Mouse (Mus musculus) embryo, embryonic 11 days (tissue): ENCODE measurements at regions not wholly inside any gene's neighbourhood (a gene's known extent, or its start where the extent isn't known, plus 50 kb on each side); places are given as distances from the start of the nearest gene placed in this dataset.

Experiments used
- DNase-seq: peaks from one replicate; pipeline ENCODE4 v3.0.0-alpha.2; 2015

DNA sequence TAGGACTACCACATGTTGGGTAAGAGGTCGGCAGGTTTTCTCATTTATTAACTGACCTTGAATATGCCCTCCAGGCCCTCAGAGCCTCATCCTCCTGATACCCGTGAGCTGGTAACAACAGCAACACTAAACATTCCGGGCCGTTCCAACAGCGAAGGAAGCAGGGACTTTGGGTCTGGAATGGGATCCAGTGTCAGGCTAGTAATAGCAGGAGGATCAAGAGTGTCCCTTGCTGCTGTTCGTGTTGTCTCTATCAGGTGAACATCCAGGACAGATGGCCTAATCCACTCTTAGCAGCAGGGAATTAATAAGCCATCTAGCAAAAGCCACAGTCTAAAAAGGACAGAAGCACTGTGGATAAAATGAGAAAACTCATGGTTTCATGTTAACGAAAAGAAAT, 106.7 kb downstream of the Cpeb2 start:
- DNase-seq, result no peak

DNA sequence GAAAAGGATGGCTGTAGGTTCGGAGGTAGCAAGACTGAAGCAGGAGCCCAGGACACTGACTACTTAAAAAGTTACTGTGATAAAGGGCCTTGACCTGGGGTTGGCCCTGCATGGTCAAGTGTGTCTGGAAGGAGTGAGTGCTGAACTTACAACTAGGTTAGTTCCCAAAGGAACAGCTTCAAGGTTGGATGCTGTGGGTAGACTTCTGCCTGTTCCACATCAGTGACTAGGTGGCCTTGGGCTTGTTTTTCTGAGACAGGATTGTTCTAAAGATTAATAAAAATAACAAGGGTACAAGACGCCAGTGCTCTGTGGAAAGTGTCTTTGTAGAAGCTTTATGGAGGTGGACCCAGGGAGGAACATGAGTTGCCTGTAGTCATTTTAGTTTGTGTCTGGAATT, 108.5 kb downstream of the Cpeb2 start:
- no peak for DNase-seq

DNA sequence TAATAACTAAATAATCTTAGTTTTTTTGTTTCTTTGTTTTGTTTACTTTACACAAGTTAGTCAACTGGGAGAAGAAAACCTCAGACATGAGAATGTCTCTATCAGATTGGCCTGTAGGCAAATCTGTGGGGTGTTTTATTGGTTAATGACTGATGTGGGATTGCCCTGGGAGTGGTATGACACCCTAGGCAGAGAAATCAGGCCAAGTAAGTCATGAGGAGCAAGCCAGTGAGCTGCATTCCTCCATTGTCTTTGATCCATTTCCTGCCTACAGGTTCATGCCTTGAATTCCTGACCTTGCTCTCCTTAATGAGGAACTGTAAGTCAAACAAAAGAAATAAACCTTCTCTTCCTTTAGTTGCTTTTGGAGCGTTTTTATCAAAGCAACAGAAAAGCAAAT, 111.5 kb downstream of the Cpeb2 start:
- DNase-seq, result no peak

DNA sequence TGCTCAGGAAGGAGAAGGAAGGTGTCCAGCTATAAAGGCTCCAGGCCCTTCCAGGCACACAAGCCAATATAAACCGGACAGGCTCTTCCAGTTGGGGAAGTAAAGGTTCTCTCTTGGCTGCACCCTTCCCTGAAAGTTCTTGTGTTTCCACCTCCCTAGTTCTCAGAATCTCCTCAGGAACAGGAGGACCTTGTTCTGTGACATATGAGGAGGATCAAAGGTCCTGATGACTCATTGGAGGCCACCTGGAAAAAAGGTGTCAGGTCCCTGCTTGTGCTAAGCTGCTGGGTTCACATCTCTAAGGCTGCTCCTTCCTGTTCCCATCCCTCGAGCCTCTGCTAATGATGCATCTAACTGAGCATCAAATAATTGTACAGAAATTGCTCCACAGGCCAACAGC, 118.0 kb downstream of the Cpeb2 start:
- DNase-seq, result no peak

DNA sequence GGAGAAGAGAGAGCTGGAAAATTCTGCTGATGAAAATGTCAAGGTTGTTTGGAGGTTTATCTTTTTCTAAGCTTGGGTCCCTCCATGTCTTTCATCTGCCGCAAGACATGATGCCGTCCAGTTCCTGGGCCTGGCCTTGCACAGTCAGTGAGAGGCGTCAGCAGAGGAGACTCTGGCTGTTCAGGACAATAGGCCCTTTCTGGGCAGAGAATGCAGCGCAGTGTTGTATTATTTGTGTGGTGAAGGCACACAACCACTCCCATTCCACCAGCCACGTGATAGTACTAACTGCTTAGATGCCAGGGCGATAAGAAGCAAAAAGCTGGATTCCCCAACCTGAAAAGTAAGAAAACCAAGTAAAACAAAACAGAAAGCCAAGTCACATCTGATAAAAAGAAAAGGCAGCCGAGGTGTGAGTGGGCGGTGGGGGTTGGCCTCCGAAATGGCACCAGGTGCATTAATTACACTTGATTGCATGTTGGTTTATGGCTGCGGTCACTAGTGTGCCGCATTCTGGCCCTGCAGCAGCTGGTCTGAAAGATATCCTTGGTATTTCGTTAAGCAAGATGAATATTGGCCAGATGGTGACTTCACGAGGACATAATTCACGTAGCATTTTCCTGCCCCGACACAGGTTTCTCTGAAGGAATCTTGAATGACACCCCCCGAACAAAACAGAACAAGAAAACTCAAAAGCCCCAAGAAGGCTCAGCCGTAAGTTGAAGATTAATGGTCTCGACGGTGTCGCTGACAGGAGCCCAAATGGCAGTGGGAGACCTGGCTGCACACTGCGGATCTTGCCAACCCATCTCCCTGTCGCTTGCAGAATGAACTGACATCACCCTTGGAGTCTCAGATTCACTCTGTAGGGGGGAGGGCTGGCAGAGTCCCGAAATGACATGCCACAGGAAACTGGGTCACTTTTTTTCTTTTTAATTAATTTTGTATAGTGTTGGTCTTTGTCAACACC, 120.3 kb downstream of the Cpeb2 start:
- DNase-seq, result peak; percentile 10

DNA sequence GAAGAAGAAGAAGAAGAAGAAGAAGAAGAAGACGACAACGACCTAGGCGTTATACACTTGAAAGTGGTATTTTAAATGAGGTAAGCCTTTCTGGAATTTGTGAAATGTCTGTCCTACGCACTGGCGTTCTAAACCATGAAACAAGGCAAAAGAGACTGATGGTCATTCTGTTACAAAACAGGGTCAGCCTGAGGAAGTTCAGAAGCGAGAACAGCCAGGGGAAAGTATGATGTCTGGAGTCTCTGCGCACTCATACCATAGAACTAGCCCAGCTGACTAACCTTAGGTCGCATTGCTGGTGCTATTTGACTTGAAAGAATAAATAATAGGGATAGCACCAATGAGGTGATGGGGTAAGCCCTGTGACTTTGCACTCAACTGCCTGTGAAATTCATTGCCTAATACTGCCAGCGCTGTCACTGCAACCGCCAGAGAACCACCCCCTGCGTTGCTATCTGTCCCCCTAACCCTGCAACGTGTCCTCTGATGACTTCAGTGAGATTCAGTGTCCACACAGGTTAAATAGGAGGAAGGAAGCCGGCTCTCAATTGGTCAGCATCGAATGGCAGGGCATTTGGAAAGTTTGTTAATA, 121.5 kb downstream of the Cpeb2 start:
- peak; percentile 5 for DNase-seq

DNA sequence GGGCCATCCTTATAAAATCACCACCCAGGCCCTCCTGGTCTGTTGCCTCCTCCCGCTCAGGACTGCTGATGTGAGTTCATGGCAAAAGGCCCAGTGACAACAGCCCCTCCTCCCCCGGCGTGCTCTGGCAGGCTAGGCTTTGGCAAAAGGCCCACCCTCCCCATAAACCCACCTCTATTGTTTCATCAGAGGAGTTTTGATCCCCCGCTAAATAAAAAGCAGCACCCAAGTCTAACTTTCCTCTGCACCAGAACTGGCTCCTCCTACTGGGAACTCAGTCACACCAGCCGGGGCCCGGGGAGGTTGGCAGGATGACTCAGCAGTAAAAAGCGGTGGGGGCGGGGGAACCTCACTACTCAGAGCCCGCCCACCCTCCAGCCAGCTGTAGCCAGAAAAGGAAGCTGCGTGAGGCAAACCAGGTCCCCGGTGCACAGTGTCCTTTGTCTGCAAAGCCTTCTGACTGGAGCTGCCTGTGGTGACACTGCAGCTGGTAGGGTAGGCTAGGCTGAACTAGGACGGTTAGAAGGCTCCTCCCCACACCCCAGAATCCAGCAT, 122.1 kb downstream of the Cpeb2 start:
- peak; percentile 94 for DNase-seq

DNA sequence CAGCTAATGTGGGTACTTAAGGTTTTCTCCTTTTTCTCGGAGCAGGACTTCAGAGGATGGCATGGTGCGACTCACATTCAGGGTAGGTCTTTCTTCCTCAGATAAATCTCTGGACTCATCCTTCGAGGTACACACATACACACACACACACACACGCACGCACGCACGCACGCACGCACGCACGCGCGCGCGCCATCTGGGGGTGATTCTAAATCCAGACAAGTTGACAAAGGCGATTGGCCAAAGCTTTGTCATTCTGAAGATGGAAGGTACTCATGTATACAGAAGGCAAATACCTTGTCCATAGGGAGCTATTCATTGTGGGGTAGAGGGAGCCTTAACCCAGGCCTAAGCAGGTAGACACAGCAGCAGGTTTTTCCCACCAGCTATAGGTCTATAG, 122.9 kb downstream of the Cpeb2 start:
- DNase-seq, result peak; percentile 30

DNA sequence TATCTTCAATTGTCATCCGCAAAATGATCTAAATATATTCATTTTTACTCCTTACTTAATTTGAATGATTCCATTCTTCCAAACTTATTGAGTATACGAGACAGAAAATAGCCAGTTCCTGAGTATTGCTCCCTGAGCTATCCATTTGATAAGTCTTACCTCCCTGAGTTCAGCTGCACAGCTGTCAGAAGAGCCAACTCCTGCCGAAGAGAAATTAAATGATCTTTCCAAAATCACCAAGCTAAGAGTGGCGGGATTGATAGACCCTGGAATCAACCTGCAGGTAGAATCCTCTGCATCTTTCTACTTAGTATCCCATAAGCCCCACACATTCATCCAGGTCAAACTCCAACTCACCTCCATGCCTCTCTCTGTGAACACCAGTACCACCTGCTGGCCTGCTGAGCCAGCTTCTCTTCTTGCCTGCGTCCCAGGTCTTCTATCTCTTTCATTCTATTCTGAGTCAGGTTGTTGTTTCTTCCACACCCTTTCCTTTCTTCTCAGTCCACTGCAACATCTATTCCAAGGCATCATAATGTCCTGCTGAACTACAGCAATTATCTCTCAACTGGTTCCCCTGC, 124.2 kb downstream of the Cpeb2 start:
- no peak for DNase-seq

DNA sequence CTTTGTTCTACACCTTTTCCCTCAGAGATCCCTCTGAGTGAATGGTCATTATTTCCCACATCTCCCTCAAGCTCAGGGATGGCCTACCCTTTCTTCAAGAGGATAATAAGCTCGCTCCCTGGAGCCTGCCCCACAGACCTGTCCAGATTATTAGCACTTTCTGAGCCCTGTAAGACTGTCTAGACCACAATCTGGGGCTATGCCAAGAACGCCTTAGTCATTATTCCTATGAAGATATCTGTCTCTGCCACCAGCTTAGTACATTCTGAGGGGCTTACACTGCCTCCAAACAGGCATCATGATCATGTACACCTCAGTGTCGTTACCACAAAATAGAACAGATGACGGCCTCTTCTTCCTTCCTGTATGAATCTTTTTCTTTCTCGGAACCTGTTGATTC, 124.9 kb downstream of the Cpeb2 start:
- DNase-seq, result no peak

DNA sequence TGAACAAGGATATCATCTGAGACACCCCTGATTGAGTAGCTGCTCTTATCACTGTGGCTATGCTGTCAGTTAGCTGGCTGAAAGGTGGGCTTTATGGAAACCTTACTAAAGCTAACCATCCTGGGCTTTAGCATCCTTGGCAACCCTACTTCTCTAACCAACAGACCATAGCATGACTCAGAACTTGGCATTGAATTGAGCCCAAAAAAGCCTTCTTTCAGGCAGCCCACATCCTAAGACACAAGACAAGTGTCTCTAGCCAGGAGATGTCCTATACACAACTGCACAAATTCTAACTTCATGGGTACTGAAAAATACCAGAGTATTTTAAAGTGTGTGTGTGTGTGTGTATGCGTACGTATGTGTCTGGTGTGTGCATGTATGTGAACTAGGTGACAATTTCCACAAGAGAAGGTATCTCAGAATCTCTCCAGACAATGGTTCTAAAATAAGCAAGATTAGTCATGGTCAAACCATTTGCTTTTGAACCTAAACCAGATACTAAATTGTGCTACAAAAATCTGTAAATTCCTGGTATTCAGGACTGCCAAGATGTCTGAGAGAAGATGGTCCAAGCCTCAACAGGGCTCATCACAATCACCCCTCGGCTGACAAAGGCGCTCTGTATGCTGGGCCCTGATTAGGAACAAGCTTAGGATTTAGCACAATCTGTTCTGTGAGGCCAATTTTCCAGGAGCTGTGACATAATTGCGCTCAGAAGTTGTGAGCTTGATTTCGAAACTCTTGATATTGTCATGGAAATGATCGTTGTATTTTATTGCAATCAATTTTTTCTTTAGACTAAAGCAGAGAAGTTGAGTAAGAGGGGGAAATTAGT, 126.2 kb downstream of the Cpeb2 start:
- DNase-seq, result no peak

DNA sequence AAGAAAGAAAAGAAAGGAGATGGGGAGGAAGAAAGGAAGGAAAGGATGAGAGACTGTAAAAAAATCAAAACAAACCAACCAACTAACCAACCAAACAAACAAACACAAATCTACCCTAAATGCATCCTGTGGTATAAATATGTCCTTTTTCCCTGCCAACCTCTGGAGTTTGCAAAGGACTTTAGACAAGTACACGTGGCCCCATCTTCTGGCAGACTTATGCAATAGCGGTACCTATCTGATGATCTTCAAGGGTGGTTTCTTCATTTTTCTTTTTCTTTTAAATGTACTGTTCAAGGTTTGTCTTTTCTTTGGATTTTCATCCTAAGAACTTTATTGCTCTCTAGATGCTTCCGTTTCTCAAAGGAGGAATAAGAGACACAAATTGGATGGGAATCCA, 127.3 kb downstream of the Cpeb2 start:
- peak; percentile 81 for DNase-seq

DNA sequence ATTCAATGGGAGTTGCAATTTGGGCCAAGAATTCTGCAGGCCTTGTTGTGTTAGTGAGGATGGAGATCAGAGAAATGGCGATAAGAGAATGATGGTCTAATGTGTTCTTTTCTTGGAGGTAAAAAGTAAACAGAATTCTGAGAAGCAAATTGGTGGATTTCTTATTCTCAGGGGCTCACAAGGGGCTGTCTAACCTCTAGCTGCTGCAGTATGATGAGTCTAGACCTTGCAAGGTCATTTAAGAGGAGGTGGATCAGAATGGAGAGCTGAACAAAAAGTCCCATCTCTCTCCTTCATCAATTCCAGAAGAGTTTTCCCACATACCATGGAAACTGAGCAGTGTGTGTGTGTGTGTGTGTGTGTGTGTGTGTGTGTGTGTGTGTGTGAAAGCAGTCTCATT, 128.1 kb downstream of the Cpeb2 start:
- no peak for DNase-seq

DNA sequence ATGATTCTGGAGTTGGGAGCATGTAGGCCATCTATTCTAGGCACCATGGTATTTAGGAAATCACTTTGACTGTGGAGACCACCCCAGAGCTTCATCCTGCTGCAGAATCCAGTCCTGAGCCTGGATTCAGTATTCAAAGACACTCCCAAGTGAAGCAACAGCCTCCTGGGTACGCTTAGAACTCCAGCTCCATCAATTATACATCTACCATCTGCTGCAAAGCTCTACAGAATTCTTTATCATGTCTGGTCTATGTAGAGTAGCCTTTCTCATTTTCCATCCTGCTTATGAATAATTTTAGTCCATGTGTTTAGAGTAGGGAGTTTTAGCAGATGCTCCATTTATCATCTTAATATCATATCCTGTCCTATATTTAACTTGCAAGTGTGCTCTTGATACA, 139.4 kb downstream of the Cpeb2 start:
- no peak for DNase-seq

DNA sequence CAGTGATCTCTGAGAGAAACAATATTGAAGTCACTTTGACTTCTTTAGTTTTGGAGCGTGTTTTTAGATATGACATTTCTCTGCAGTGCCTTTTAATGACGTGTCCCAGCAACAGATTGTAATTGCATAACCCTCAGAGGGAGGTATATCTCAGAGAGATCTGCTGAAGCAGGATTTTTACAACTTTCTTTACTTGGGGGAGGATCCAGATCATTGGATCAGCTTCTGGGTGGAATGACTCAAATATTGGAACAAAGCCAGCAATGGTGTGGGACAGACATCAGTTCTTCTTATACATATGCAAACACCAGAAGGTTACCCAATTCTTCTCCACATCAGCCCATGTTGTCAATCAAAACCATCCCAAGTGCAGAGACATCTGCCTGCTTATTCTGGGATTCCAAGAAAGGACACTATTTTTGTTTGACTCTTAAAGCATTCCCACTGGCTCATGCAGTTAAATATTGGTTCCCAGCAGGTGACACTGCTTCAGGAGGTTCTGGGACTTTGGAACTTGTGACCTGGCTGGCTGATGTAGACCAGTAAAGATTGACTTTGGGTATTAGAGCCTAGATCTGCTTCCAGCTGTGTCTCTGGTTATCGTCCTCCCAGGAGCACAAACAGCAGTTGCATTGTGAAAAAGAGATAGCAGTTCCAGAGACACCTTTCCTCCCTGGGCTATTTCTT, 130.5 kb upstream of the C1qtnf7 start:
- DNase-seq, result no peak

DNA sequence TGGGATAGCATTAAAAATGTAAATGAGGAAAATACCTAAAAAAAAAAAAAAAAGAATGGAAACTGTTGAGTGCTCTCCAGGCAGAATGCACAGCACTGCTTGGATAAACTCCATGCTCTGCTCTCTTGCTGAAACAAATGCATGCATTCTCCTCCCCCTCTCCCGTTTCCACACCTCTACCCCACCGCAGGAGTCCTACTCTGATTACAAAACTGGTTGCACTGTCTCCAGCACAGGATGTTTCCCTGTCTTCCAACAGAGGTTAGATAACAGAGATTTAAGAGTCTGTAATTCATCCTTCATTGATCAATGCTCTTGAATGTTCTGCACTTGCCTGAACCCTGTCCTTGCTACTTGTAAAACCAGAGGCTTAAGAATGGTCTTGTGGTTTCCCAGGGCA, 124.3 kb upstream of the C1qtnf7 start:
- no peak for DNase-seq

DNA sequence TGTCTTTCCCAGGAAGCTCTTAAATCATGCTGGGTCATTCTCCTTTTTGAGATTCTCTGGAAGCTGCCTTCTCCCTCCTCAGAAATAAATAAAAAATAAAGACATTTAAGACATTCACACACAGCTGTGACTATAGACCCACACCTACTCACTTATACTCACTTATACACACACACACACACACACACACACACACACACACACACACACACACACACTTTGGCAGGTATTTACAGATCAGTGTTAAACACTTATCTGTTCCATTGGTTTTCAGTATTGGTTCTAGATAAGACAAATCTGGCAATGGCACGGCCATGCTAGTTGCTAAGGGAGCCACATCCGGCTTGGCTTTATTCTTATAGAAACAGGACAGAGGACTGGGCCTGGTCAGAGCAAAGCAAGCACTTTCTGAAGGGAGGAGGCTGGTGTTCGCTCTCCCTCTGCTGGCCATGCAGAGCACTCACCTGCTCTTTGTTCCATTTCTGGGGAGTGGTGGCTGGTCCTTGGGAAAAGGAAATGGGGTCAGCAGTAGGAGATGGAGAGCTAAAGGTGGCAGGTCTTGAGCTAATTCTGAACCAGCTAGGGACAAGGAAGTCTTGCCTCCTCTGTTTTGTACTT, 123.8 kb upstream of the C1qtnf7 start:
- peak; percentile 68 for DNase-seq

DNA sequence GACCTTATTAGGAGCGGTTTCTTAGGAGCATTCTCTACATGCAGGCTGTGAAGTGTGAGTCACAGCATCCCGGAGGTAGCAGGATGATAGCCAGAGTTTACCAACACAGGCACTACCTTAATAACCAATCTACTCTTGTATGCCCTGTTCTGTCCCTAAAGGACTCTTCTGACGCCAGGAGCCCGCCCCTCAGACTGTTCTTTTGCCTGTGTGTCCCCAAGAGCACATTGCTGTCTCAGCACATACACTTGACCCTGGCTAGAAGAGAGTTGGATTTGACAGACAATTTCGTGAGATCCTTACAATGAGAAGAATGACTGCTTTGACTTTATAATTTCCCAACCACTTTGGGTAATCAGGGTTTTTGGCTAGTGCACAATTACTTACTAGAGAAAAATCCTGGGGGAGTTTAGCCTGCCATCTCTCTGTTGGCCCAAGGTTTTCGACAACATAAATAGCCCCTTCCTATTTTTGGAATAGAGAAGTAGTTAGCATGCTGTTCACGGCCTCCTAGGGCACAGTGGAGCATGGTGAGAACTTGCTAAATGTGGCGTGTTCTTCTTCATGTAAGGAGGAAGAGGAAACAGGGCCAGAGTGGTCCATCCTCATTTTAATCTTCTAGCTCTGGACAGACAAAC, 122.3 kb upstream of the C1qtnf7 start:
- DNase-seq, result no peak

DNA sequence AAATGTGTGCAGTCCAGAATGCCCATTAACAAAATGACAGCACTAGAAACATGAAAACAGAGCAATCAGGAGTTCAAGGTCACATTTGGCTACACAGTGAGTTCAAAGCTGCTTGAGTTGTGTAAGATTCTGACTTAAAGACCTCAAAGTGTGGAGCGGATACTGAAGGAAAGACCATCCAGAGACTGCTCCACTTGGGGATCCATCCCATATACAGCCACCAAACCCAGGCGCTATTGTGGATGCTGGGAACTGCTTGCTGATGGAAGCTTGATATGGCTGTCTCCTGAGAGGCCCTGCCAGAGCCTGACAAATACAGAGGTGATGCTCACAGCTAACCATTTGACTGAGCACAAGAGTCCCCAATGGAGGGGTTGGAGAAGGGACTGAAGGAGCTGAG, 98.1 kb upstream of the C1qtnf7 start:
- no peak for DNase-seq

DNA sequence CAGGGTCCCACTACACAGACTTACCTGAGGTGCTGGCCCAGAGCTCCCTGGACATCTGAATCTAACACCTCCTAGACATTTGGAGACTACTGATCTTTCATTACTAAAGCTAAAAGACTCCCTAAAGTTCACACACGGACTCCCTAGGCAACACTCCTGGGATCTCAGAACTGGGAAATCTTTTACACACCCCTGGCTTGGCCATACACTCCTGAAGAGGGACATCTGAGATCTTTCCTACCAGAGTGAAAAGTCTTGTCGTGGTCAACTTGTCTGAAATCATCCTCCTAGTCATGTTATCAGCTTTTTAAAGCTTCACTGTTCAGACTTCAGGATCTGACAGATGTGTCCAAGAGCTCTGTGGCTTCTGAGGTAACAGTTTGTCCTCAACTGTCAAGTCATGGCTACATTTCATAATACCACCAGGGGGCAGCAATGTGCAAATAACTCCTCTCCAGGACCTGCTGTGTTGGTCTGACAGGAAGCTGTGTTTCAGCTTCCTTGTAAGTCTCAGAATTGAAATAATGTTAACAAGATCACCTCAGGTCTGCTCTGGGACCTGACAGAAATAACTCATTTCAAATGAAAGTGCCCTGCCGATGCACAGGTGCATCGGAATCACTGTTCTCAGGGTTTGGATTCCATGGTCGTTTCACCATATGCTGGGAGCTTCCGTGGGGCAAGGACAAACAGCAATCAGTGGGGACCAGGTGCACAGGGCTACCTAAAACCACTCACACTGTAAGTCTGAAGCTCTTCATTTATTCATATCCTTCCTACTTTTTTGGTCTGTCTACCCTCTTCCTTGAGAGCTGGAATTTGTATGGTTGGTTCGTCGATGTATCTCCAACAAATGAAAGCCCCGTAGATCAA, 92.3 kb upstream of the C1qtnf7 start:
- peak; percentile 87 for DNase-seq
